Mouse (Mus musculus) hindbrain, embryonic 11.5 days (tissue): ENCODE data around the gene Fcrlb. TPM values are rescaled to one million over a fixed set of nuclear protein-coding genes. Genes with fewer than 3 reads are reported as not detected.

ENCODE experiments used
- ATAC-seq: fragments of 200-750 bp; cut with Nextera tagmentation; 2 replicates; pipeline ENCODE4 v1.8.0; 2017; ENCODE audit warnings: mild to moderate bottlenecking, moderate TSS enrichment, moderate library complexity; ENCODE audit not compliant: low FRiP score
- DNase-seq: peaks from one replicate; pipeline ENCODE4 v3.0.0-alpha.2; 2015; ENCODE audit warnings: low spot score
- H3K27ac ChIP-seq: fragments of 300-500 bp; sonication (generic); 2 replicates; pipeline ENCODE4 v1.5.1; 2014; ENCODE audit warnings: mild to moderate bottlenecking, low read depth, low read length
- H3K27me3 ChIP-seq: fragments of 300-500 bp; sonication (generic); 2 replicates; pipeline ENCODE4 v1.6.1; 2014; ENCODE audit warnings: mild to moderate bottlenecking, low read length, moderate library complexity, mixed read lengths; ENCODE audit not compliant: control insufficient read depth, insufficient read depth
- H3K36me3 ChIP-seq: fragments of 300-500 bp; sonication (generic); 2 replicates; pipeline ENCODE4 v1.6.1; 2014; ENCODE audit warnings: mild to moderate bottlenecking, low read length, moderate library complexity, mixed read lengths; ENCODE audit not compliant: control insufficient read depth, insufficient read depth
- H3K4me1 ChIP-seq: fragments of 300-500 bp; sonication (generic); replicated peaks from 2 replicates; pipeline ENCODE4 v1.6.1; 2014; ENCODE audit warnings: low read length, mixed read lengths; ENCODE audit not compliant: control insufficient read depth, insufficient read depth
- H3K4me2 ChIP-seq: fragments of 300-500 bp; sonication (generic); replicated peaks from 2 replicates; pipeline ENCODE4 v1.6.1; 2014; ENCODE audit warnings: mild to moderate bottlenecking, low read depth, low read length
- H3K4me3 ChIP-seq: fragments of 300-500 bp; sonication (generic); 2 replicates; pipeline ENCODE4 v1.5.1; 2014; ENCODE audit warnings: low read depth, low read length
- H3K9ac ChIP-seq: fragments of 300-500 bp; sonication (generic); 2 replicates; pipeline ENCODE4 v1.6.1; 2014; ENCODE audit warnings: low read depth, low read length
- H3K9me3 ChIP-seq: fragments of 300-500 bp; sonication (generic); 2 replicates; pipeline ENCODE4 v1.6.1; 2016; ENCODE audit warnings: low read length; ENCODE audit not compliant: control insufficient read depth
- WGBS: fragments of 180-500 bp; shearing (Covaris S2); extraction: QIAGEN DNeasy Blood & Tissue Kit; methylation state at CpG from one replicate; pipeline ENCODE4 v1.1.7; 2014; 5-methylcytosine and 5-hydroxymethylcytosine counted together
- polyA plus RNA-seq: library from polyadenylated mRNA; unstranded; fragments of >200 nt; fragmentation: Nextera tagmentation; extraction: Ambion mirVana; gene quantifications from 2 replicates; pipeline ENCODE4 v1.2.1, GENCODE M21; 2014

Gene Fcrlb
- polyA plus RNA-seq, 1 experiment from 2014 or later = not detected

DNA sequence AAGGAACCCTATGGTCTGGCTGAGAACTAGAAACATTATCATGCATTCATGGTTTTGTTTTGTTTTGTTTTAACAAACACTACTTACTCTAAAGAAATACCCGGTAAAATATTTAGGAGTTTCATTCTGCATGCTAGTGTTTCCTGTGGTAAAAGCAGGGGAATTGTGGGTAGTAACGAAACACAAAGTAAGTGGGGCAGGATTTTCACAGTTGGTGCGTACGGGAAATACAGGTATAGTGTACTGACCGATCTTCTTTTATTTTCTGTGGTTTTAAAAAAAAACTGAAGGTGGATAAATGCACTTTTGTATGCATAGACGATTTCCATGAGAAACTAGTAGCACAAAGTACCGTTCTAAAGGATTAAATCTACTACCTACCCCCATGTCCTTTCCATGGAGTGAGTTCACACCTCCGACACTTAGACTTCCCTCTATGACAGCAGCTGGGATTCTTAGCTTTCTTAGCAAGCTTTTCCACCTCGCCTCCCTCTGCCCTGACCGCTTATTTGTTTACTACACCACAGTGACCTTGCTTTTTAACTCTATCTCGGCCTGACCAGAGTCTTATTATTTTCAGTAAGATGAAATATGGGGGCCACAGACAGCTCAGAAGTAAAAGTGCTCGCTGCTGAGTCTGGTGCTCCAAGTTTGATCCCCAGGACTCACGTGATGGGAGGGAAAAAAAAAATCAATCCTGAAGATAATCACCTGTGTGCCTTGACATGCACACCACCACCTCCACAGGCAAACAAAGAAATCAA is 50.9 kb downstream of the Fcrlb start:
- 86% methylated on average over 13 of the region's 13 CpGs for WGBS

GRCm38 (mm10) chr1:170858872-170859271 is 53.9 kb downstream of the Fcrlb start:
- DNase-seq (no peak), ATAC-seq (no peak)
- no peak overlapping the region for H3K27ac ChIP-seq
- H3K4me1 ChIP-seq = no peaks in the 10 kb centered on the region
- no peak overlapping the region for H3K4me2 ChIP-seq
- H3K27me3 ChIP-seq = no peaks in the 10 kb centered on the region
- no peak overlapping the region for H3K9ac ChIP-seq
- H3K36me3 ChIP-seq = no peaks in the 10 kb centered on the region
- 80% methylated on average over 1 of the region's 2 CpGs for WGBS
- H3K4me3 ChIP-seq = no peak overlapping the region
- no peaks in the 10 kb centered on the region for H3K9me3 ChIP-seq

More for the DNA sequence above, 50.9 kb downstream of the Fcrlb start:
- no peaks in the 10 kb centered on the region for H3K27me3 ChIP-seq
- H3K9me3 ChIP-seq = no peaks in the 10 kb centered on the region
- DNase-seq = no peak
- no peak overlapping the region for H3K9ac ChIP-seq
- no peaks in the 10 kb centered on the region for H3K4me1 ChIP-seq
- H3K4me3 ChIP-seq = no peak overlapping the region
- no peak overlapping the region for H3K4me2 ChIP-seq
- no peaks in the 10 kb centered on the region for H3K36me3 ChIP-seq
- ATAC-seq = no peak
- H3K27ac ChIP-seq = no peak overlapping the region

DNA sequence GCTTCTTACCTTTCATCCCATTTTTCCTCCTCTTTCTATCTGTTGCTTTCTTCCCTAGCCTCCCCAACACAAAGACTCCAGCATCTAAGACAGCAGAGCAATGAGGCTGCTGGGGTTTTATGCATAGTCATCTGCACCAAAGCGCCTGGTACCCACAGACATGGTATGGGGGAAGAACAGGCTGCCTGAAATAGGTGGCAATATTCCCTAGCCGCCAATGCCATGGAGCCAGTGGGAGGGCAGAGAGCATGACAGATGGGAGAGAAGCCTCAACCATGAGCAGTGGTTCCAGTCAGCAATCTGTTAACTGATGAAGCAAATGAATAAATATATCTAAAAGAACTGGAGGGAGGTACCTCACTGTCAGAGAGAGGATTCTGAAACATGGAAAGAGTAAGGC is 55.4 kb downstream of the Fcrlb start:
- Histone ChIP-seq H3K4me2 (no peak overlapping the region), H3K4me1 (no peaks in the 10 kb centered on the region)

More for the DNA sequence above, 55.4 kb downstream of the Fcrlb start:
- Histone ChIP-seq H3K27me3 (no peaks in the 10 kb centered on the region), H3K27ac (no peak overlapping the region), H3K9ac (no peak overlapping the region), H3K36me3 (no peaks in the 10 kb centered on the region), H3K9me3 (no peaks in the 10 kb centered on the region), H3K4me3 (no peak overlapping the region)
- DNase-seq (no peak), ATAC-seq (no peak)
- WGBS = 83% methylated on average over 2 of the region's 2 CpGs

Other genes with a start within 250 kb of the Fcrlb start
- 10.2 TPM in 2 replicates for gene Atf6, start 45.2 kb downstream of the Fcrlb start, polyA plus RNA-seq
- not detected in 2 replicates for gene Gm26620, start 27.9 kb downstream of the Fcrlb start, polyA plus RNA-seq
- gene Dusp12, start 27.4 kb downstream of the Fcrlb start, polyA plus RNA-seq = 33.2 and 36.6 TPM in 2 replicates
- not detected in 2 replicates for gene Fcrla, start 14.6 kb upstream of the Fcrlb start, polyA plus RNA-seq
- gene Fcgr2b, start 63.6 kb upstream of the Fcrlb start, polyA plus RNA-seq = 0.12 and 0.28 TPM in 2 replicates
- 0.39 and 0.62 TPM in 2 replicates for gene Fcgr4, start 106.0 kb upstream of the Fcrlb start, polyA plus RNA-seq
- gene Fcgr3, start 152.0 kb upstream of the Fcrlb start, polyA plus RNA-seq = 9.6 TPM in 2 replicates
- 8.7 and 10.5 TPM in 2 replicates for gene Cfap126, start 201.0 kb upstream of the Fcrlb start, polyA plus RNA-seq
- gene Sdhc, start 237.7 kb upstream of the Fcrlb start, polyA plus RNA-seq = 259 and 284 TPM in 2 replicates
- 0.99 and 1.5 TPM in 2 replicates for gene Mpz, start 237.8 kb upstream of the Fcrlb start, polyA plus RNA-seq